Mouse (Mus musculus) bone marrow macrophage, adult 2 months (primary cell): ENCODE data around the gene 1810049J17Rik.

Experiments
- CTCF ChIP-seq: IDR thresholded peaks from 2 replicates; pipeline ENCODE4 v1.5.1; 2012; ENCODE audit warnings: low read depth, mild to moderate bottlenecking, low read length, moderate library complexity
- POLR2A ChIP-seq: IDR thresholded peaks from 2 replicates; pipeline ENCODE4 v1.6.1; 2012; ENCODE audit warnings: mild to moderate bottlenecking, low read depth, low read length, borderline replicate concordance

DNA sequence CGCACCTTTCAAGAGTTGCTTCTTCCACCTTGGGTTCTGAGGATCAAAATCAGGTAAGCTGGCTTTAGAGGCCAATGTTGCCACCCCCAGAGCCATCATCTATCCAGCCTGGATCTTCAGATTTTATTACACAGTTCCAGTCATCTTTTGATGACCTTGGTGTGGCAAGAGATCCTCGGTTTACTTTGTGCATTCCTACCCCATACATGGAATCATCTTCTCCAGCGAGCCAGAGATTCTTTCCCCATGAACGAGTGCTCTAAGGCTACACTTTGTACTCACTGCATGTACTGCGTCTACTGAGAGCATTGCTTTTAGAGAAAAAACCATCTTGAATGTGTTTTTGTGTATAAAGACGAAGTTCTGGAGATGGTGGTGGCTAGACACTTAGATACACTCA lies 33.6 kb upstream of the 1810049J17Rik start:
- TF ChIP-seq CTCF (no peak), POLR2A (no peak)
